Mouse (Mus musculus) heart, embryonic 14.5 days (tissue): ENCODE data around the gene Agap2. TPM values are rescaled to one million over a fixed set of nuclear protein-coding genes. Genes with fewer than 3 reads are reported as not detected.
"Not testable (repeated sequence)": the region's sequence is repeated elsewhere in the genome, so short reads cannot be mapped to it uniquely, and the experiment has no call there.

Source experiments
- ATAC-seq: fragments of 200-750 bp; cut with Nextera tagmentation; 2 replicates; pipeline ENCODE4 v1.8.0; 2017; ENCODE audit warnings: low read depth, moderate TSS enrichment; ENCODE audit not compliant: insufficient number of reproducible peaks, insufficient read depth, low FRiP score
- H3K27ac ChIP-seq, 2 experiments: fragments of 200-500 bp in 1 of 2; fragments of 300-500 bp in 1 of 2; sonication (generic) in 1 of 2; replicated peaks in 1 of 2; 2 replicates each; pipeline ENCODE4 v1.5.1; 2012 to 2014; ENCODE audit warnings: low read depth in 2 of 2, low read length in 2 of 2, control low read depth in 1 of 2, mild to moderate bottlenecking in 1 of 2, mixed read lengths in 1 of 2; ENCODE audit not compliant: control insufficient read depth in 1 of 2, insufficient read depth in 1 of 2
- H3K27me3 ChIP-seq: fragments of 300-500 bp; sonication (generic); 2 replicates; pipeline ENCODE4 v1.6.1; 2014; ENCODE audit warnings: mild to moderate bottlenecking, low read length, control low read depth; ENCODE audit not compliant: control insufficient read depth, insufficient read depth
- H3K36me3 ChIP-seq: fragments of 300-500 bp; sonication (generic); 2 replicates; pipeline ENCODE4 v1.6.1; 2014; ENCODE audit warnings: mild to moderate bottlenecking, control low read depth, low read length, mixed read lengths; ENCODE audit not compliant: control insufficient read depth, insufficient read depth
- H3K4me1 ChIP-seq, 2 experiments: fragments of 200-500 bp in 1 of 2; fragments of 300-500 bp in 1 of 2; sonication (generic) in 1 of 2; 2 replicates each; pipeline ENCODE4 v1.6.1; 2012 to 2014; ENCODE audit warnings: low read length in 2 of 2, control low read depth in 1 of 2, mixed read lengths in 1 of 2; ENCODE audit not compliant: control insufficient read depth in 2 of 2, insufficient read depth in 2 of 2
- H3K4me2 ChIP-seq: fragments of 300-500 bp; sonication (generic); 2 replicates; pipeline ENCODE4 v1.6.1; 2014; ENCODE audit warnings: mild to moderate bottlenecking, low read length
- H3K4me3 ChIP-seq, 2 experiments: fragments of 200-500 bp in 1 of 2; fragments of 300-500 bp in 1 of 2; sonication (generic) in 1 of 2; 2 replicates each; pipeline ENCODE4 v1.5.1; 2012 to 2014; ENCODE audit warnings: low read length in 2 of 2, mild to moderate bottlenecking in 2 of 2, control low read depth in 1 of 2, low read depth in 1 of 2, moderate library complexity in 1 of 2; ENCODE audit not compliant: control insufficient read depth in 1 of 2, insufficient read depth in 1 of 2
- H3K9ac ChIP-seq: fragments of 300-500 bp; sonication (generic); 2 replicates; pipeline ENCODE4 v1.6.1; 2014; ENCODE audit warnings: mild to moderate bottlenecking, low read length
- H3K9me3 ChIP-seq: fragments of 300-500 bp; sonication (generic); 2 replicates; pipeline ENCODE4 v1.6.1; 2016; ENCODE audit warnings: low read length, control low read depth; ENCODE audit not compliant: control insufficient read depth
- WGBS: fragments of 180-500 bp; shearing (Covaris S2); extraction: QIAGEN DNeasy Blood & Tissue Kit; methylation state at CpG from one replicate; pipeline ENCODE4 v1.1.7; 2014; 5-methylcytosine and 5-hydroxymethylcytosine counted together
- polyA plus RNA-seq: library from polyadenylated mRNA; unstranded; fragments of >200 nt; fragmentation: Nextera tagmentation; extraction: Ambion mirVana; gene quantifications from 2 replicates; pipeline ENCODE4 v1.2.1, GENCODE M21; 2014

The Agap2 gene
- polyA plus RNA-seq, 1 experiment from 2014 or later: 0.27 TPM

DNA sequence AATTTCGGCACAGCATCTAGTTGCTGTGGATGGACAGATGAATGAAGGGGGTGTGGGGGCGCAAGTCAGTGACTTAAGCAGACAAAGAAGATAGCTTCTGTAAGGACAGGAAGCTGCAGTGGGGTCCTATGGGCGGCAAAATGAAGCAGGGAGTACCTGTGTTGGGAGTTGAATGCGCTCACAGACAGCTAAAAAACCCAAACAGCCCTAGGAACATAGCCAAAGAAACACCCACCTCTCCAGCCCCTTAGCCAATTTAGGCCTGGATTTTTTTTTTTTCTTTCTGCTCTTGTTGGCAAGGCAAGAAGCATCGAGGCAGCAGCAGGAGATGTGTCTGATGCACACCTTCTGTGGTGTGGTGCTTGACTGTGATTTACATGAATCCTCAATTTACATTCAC, 14.0 kb upstream of the Agap2 start:
- WGBS: 48% methylated on average over 5 of the region's 5 CpGs
- Histone ChIP-seq H3K36me3 (peaks cover 19% of the 10 kb centered on the region), H3K4me2 (peak overlapping the region; percentile 99; the same call in 1 of the 2 replicates), H3K4me3 (0 out of 4 replicates have a peak overlapping the region, but pooled peaks of 1 of the 2 experiments have one; percentile 77), H3K9me3 (no peaks in the 10 kb centered on the region), H3K27me3 (peaks cover 39% of the 10 kb centered on the region), H3K4me1 (peaks cover 11 to 34% of the 10 kb centered on the region in 2 experiments), H3K9ac (no peak overlapping the region), H3K27ac (no peak overlapping the region)
- no peak for ATAC-seq

DNA sequence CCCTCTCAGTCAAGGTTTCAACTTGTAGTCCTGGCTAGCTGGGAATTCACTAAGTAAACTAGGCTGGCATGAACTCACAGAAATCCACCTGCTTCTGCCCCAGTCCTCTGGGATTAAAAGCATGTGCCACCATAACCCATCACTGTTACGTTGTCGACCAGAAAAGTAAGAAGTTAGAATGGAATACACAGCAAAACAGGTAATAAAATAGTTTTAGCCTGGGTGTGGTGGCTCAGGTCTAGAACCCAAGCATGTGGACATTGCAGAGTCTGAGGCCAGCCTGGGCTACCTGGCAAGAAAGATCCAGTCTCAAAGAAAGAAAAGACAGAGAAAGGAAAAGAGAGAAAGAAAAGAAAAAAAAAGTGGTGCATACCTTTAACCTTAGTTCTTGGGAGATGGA, 13.6 kb upstream of the Agap2 start:
- Histone ChIP-seq H3K4me3 (no peak overlapping the region), H3K9me3 (no peaks in the 10 kb centered on the region), H3K36me3 (peaks cover 21% of the 10 kb centered on the region), H3K27ac (no peak overlapping the region), H3K4me1 (peaks cover 11 to 34% of the 10 kb centered on the region in 2 experiments), H3K4me2 (no peak overlapping the region), H3K9ac (no peak overlapping the region), H3K27me3 (peaks cover 39% of the 10 kb centered on the region)
- 76% methylated on average over 2 of the region's 2 CpGs for WGBS
- no peak for ATAC-seq

- peaks cover 11 to 34% of the 10 kb centered on the region in 2 experiments for H3K4me1 ChIP-seq
- H3K36me3 ChIP-seq: peaks cover 27% of the 10 kb centered on the region
- not testable (repeated sequence) for ATAC-seq, H3K4me3 ChIP-seq, H3K4me2 ChIP-seq, H3K27ac ChIP-seq, H3K9ac ChIP-seq, H3K9me3 ChIP-seq
- peaks cover 38% of the 10 kb centered on the region for H3K27me3 ChIP-seq
- 82% methylated on average over 4 of the region's 4 CpGs for WGBS
Observed at GRCm38 (mm10) chr10:127062101-127062500, 13.0 kb upstream of the Agap2 start.

DNA sequence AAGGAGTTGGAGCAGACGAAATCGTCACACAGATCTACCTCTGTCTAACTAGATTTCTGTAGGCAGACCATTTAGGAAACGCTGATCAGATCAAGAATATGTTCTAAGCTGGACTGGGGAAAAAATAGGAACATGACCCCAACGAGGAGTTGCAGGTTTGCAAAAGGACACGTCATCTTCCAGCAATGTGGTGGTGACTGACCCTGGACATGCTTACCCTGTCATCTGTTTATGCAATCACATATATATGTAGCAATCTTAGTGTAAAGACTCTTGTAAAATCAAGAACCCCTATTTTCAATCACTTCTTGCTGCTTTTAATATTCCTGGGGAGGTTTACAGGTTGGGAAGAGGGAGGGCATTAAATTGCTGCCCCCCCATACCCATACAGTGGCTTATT, 12.6 kb upstream of the Agap2 start:
- Histone ChIP-seq H3K4me2 (peak overlapping the region; percentile 67), H3K27ac (no peak overlapping the region), H3K9me3 (no peaks in the 10 kb centered on the region), H3K36me3 (peaks cover 31% of the 10 kb centered on the region), H3K4me1 (peaks cover 11 to 34% of the 10 kb centered on the region in 2 experiments), H3K4me3 (peak overlapping the region in 1 of 2 experiments; percentile 87; a peak in 1 of 4 replicates), H3K27me3 (peaks cover 34% of the 10 kb centered on the region), H3K9ac (no peak overlapping the region; the same call in 1 of the 2 replicates)
- WGBS: 69% methylated on average over 5 of the region's 5 CpGs
- no peak for ATAC-seq

GRCm38 (mm10) chr10:127063239-127063872, 11.7 kb upstream of the Agap2 start, which contains the start of gene Cdk4:
Cdk4 (plus strand) TSS chr10:127063534.
- Histone ChIP-seq H3K27ac (peak within 1 kb of the TSS; percentile 73 to 90), H3K9me3 (no peaks in the 10 kb centered on the region), H3K4me3 (peak within 1 kb of the TSS; percentile 56 to 87), H3K4me1 (peaks cover 10 to 34% of the 10 kb centered on the region in 2 experiments), H3K9ac (peak within 1 kb of the TSS; percentile 97), H3K4me2 (peak within 1 kb of the TSS; percentile 86), H3K27me3 (peaks cover 27% of the 10 kb centered on the region), H3K36me3 (peaks cover 39% of the 10 kb centered on the region)
- ATAC-seq: peak; percentile 92
- WGBS: under 1% methylated on average over 46 of the region's 46 CpGs

- H3K4me3 ChIP-seq: peak overlapping the region; percentile 56 to 87
- peak overlapping the region; percentile 86 for H3K4me2 ChIP-seq
- no peaks in the 10 kb centered on the region for H3K9me3 ChIP-seq
- H3K9ac ChIP-seq: peak overlapping the region; percentile 97
- peaks cover 10 to 32% of the 10 kb centered on the region in 2 experiments for H3K4me1 ChIP-seq
- peak overlapping the region; percentile 73 to 90 for H3K27ac ChIP-seq
- H3K36me3 ChIP-seq: peaks cover 44% of the 10 kb centered on the region
- peaks cover 19% of the 10 kb centered on the region for H3K27me3 ChIP-seq
- peak; percentile 1; the same call in 1 of the 2 replicates for ATAC-seq
- 12% methylated on average over 37 of the region's 37 CpGs for WGBS
Observed at GRCm38 (mm10) chr10:127063913-127064870, 10.9 kb upstream of the Agap2 start.

- Histone ChIP-seq H3K27ac (0 out of 4 replicates have a peak overlapping the region, but pooled peaks of 1 of the 2 experiments have one; percentile 90), H3K9ac (no peak overlapping the region), H3K9me3 (no peaks in the 10 kb centered on the region), H3K36me3 (peaks cover 44% of the 10 kb centered on the region), H3K27me3 (peaks cover 10% of the 10 kb centered on the region), H3K4me2 (no peak overlapping the region), H3K4me1 (peaks cover 12 to 24% of the 10 kb centered on the region in 2 experiments), H3K4me3 (no peak overlapping the region)
- no peak for ATAC-seq
- WGBS: 53% methylated on average over 9 of the region's 9 CpGs
Observed at GRCm38 (mm10) chr10:127065981-127066380, 9.1 kb upstream of the Agap2 start.
